Mouse (Mus musculus) forebrain, embryonic 13.5 days (tissue): ENCODE data around the gene Asb7. TPM values are rescaled to one million over a fixed set of nuclear protein-coding genes. Genes with fewer than 3 reads are reported as not detected.

ENCODE experiments used
- ATAC-seq: fragments of 200-750 bp; cut with Nextera tagmentation; 2 replicates; pipeline ENCODE4 v1.8.0; 2017
- H3K27ac ChIP-seq: fragments of 300-500 bp; sonication (generic); 2 replicates; pipeline ENCODE4 v1.5.1; 2015; ENCODE audit warnings: inconsistent platforms, mild to moderate bottlenecking, moderate library complexity
- H3K27me3 ChIP-seq: fragments of 300-500 bp; sonication (generic); 2 replicates; pipeline ENCODE4 v1.6.1; 2015; ENCODE audit warnings: mild to moderate bottlenecking, inconsistent platforms
- H3K36me3 ChIP-seq: fragments of 300-500 bp; sonication (generic); 2 replicates; pipeline ENCODE4 v1.6.1; 2015; ENCODE audit warnings: mild to moderate bottlenecking, inconsistent platforms; ENCODE audit not compliant: poor library complexity, severe bottlenecking
- H3K4me1 ChIP-seq: fragments of 300-500 bp; sonication (generic); 2 replicates; pipeline ENCODE4 v1.6.1; 2015; ENCODE audit warnings: inconsistent platforms
- H3K4me2 ChIP-seq: fragments of 300-500 bp; sonication (generic); 2 replicates; pipeline ENCODE4 v1.6.1; 2015; ENCODE audit warnings: inconsistent platforms, mild to moderate bottlenecking, moderate library complexity
- H3K4me3 ChIP-seq: fragments of 300-500 bp; sonication (generic); 2 replicates; pipeline ENCODE4 v1.5.1; 2015; ENCODE audit warnings: mild to moderate bottlenecking, inconsistent platforms
- H3K9ac ChIP-seq: fragments of 300-500 bp; sonication (generic); 2 replicates; pipeline ENCODE4 v1.6.1; 2015; ENCODE audit warnings: mild to moderate bottlenecking, inconsistent platforms
- H3K9me3 ChIP-seq: fragments of 300-500 bp; sonication (generic); replicated peaks from 2 replicates; pipeline ENCODE4 v1.6.1; 2016; ENCODE audit warnings: inconsistent platforms
- WGBS: fragments of 180-500 bp; shearing (Covaris S2); methylation state at CpG from one replicate; pipeline ENCODE4 v1.1.7; 2015; 5-methylcytosine and 5-hydroxymethylcytosine counted together
- polyA plus RNA-seq: library from polyadenylated mRNA; unstranded; fragments of >200 nt; fragmentation: Nextera tagmentation; extraction: Ambion mirVana; gene quantifications from 2 replicates; pipeline ENCODE4 v1.2.1, GENCODE M21; 2015

Asb7 gene
- polyA plus RNA-seq, 1 experiment from 2014 or later: 16.1 TPM

DNA sequence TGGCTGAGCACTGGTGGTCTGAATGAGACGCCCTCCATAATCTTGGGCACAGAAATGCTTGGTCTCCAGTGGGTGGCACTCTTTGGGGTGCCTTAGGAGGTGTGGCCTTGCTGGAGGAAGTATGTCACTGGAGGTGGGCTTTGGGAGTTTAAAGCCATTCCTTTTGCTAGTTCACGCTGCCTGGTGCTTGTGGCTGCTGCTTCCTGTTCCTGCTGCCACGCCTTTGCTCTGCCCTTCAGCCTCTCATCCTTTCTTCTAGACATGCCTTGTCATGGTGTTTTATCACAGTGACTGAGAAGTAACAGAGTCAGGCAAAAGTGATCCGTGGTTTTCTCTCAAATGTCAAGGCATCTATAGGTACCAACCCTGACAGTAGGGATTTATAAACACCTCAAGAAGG lies 37.2 kb downstream of the Asb7 start:
- Histone ChIP-seq H3K9ac (no peak overlapping the region), H3K9me3 (no peaks in the 10 kb centered on the region), H3K4me2 (no peak overlapping the region), H3K36me3 (peaks cover 40% of the 10 kb centered on the region), H3K27ac (no peak overlapping the region), H3K4me1 (no peaks in the 10 kb centered on the region), H3K27me3 (no peaks in the 10 kb centered on the region), H3K4me3 (no peak overlapping the region)
- WGBS: 90% methylated on average over 4 of the region's 4 CpGs
- no peak for ATAC-seq

DNA sequence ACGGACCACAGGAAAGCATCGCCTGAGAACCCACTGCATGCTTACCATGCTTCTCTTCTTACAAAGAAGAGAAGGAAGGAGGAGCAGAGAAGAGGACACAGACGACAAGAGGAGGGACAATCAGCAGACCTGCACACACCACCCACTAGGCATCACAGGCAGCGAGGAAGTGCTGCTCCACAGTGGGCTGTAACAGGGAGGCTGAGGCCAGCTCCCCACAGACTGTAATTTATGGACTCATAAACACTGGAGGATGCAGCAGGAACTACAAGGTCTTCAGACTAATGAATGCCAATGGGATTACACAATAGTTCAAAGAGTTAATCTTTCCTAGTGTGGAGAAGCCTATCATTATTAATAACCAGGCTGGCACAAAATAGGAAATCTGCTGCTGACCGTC lies 38.5 kb downstream of the Asb7 start:
- H3K27ac ChIP-seq: no peak overlapping the region
- ATAC-seq: no peak
- 83% methylated on average over 5 of the region's 5 CpGs for WGBS
- H3K4me1 ChIP-seq: no peaks in the 10 kb centered on the region
- no peak overlapping the region for H3K4me2 ChIP-seq
- no peak overlapping the region for H3K9ac ChIP-seq
- H3K9me3 ChIP-seq: no peaks in the 10 kb centered on the region
- H3K27me3 ChIP-seq: no peaks in the 10 kb centered on the region
- H3K36me3 ChIP-seq: peaks cover 31% of the 10 kb centered on the region
- H3K4me3 ChIP-seq: no peak overlapping the region

DNA sequence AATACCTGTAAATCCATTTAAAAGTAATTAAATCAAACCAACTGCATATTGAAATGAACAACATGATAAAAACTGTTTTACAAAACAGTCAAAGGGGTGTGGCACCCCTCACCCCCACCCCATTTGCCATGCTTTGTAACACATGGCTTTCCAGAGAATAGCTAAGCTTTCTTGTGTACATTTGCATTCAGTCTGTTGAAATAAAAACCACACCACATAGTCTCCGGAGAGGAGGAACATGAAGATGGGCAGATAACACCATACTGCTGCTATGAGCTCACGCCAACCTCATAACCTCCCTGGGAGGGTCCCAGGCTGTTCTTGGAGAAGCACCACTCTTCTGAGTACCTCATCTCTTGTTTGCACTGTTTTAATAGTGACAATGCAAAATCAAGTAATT lies 40.2 kb downstream of the Asb7 start:
- H3K4me1 ChIP-seq: no peaks in the 10 kb centered on the region
- no peaks in the 10 kb centered on the region for H3K27me3 ChIP-seq
- no peak overlapping the region for H3K9ac ChIP-seq
- H3K4me2 ChIP-seq: no peak overlapping the region
- 96% methylated on average over 2 of the region's 2 CpGs for WGBS
- H3K4me3 ChIP-seq: no peak overlapping the region
- no peak for ATAC-seq
- no peak overlapping the region for H3K27ac ChIP-seq
- H3K9me3 ChIP-seq: no peaks in the 10 kb centered on the region
- H3K36me3 ChIP-seq: peaks cover 23% of the 10 kb centered on the region

DNA sequence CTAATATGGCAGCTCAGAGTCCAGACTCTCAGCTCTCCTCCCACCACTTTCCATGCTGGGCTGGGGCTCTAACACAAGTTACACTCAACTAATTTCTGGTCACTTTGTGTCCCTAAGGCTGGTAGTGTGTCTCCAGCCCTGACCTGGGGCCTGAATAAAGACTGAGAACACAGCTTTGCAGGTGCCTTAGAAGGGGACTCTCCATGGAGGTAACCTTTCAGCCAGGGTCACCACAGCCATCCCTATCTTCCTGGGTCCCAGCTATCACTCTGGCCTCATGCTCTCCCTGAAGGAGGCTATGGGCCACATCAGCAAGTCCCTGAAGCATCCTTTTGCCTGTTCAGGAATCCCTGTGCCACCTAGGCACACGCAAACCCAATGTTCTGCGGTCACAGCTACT lies 43.7 kb downstream of the Asb7 start:
- H3K9me3 ChIP-seq: no peaks in the 10 kb centered on the region
- WGBS: 97% methylated on average over 2 of the region's 2 CpGs
- H3K27me3 ChIP-seq: no peaks in the 10 kb centered on the region
- H3K4me3 ChIP-seq: no peak overlapping the region
- H3K4me2 ChIP-seq: no peak overlapping the region
- ATAC-seq: no peak
- H3K9ac ChIP-seq: no peak overlapping the region
- peaks cover 23% of the 10 kb centered on the region for H3K36me3 ChIP-seq
- H3K27ac ChIP-seq: no peak overlapping the region
- H3K4me1 ChIP-seq: no peaks in the 10 kb centered on the region

DNA sequence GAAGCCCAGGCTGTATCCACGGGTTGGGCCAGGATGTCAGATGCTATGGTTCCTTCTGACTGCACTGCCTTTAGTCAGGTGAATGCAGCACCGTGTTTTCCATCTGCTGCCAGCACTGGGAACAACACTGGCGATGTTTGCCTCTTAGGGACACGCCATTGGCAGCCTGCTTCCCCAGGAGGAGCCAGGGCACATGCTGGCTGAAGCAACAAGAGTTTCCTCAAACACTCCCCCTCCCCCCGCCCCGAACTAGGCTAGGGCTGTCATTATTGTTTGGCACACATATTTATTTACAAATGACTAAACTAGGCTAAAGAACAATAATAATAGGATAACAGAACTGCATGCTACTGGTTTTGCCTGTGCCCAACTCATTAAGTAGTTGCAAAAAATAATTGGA lies 56.0 kb downstream of the Asb7 start:
- Histone ChIP-seq H3K27me3 (no peaks in the 10 kb centered on the region), H3K4me2 (no peak overlapping the region), H3K4me1 (peaks cover 12% of the 10 kb centered on the region), H3K27ac (no peak overlapping the region), H3K36me3 (no peaks in the 10 kb centered on the region), H3K4me3 (no peak overlapping the region), H3K9ac (no peak overlapping the region), H3K9me3 (no peaks in the 10 kb centered on the region)
- WGBS: 69% methylated on average over 6 of the region's 6 CpGs
- ATAC-seq: no peak

DNA sequence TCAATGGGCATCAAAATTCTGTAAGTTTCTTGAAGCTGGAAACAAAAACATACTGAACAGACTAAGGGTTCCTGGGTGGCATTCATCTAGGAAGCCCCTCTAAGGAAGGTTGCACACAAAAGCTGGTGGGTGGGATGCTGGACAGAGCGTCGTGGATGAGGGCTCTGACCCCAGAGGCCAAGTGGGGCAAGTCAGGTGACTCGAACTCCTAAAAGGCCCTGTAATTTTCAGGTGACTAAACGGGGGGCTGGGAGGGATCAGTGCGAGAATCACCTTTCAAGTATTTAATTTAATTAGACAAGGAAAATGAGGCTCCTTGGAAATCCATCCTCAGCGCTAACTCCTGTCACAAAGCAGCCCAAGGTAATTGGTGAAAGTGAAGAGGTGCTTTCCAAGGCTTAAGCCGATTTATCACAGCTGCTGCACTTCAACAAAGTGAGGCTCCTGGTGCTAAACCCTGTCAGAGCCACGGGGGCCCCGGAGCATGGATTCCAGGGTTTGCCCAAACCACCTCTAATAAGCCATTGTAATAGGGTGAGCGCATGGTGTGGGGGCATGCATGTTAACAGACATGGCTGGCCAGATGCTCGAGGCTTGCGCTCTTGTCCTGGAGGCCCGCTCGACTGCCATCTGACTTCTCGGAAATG lies 59.1 kb downstream of the Asb7 start:
- Histone ChIP-seq H3K27ac (no peak overlapping the region), H3K9me3 (peaks cover 5% of the 10 kb centered on the region), H3K4me2 (peak overlapping the region; percentile 22; the same call in 1 of the 2 replicates), H3K27me3 (no peaks in the 10 kb centered on the region), H3K4me3 (no peak overlapping the region), H3K4me1 (peaks cover 12% of the 10 kb centered on the region), H3K9ac (no peak overlapping the region), H3K36me3 (no peaks in the 10 kb centered on the region)
- WGBS: 6% methylated on average over 15 of the region's 15 CpGs
- ATAC-seq: peak; percentile 43; the same call in 1 of the 2 replicates

DNA sequence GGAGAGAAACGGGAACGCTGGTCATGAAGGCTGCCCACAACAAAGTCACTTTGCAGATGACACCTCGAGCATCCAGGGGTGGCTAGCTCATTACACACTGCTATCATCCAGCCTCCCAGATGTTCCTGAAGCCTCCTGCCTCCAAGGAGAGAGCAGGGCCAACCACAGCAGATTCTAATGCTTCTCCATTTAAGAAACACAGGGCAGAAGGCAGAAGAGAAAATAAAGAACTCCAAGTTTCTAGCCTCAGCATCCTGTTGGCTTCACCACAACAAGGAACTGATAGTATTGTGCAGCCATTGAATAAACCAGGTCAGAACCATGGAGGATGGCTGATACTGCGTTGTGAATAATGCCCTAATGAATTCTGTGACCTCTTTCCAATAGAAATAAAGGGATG lies 60.0 kb downstream of the Asb7 start:
- no peak overlapping the region for H3K9ac ChIP-seq
- H3K4me3 ChIP-seq: no peak overlapping the region
- ATAC-seq: no peak
- H3K4me2 ChIP-seq: no peak overlapping the region
- no peak overlapping the region for H3K27ac ChIP-seq
- H3K36me3 ChIP-seq: no peaks in the 10 kb centered on the region
- peaks cover 12% of the 10 kb centered on the region for H3K4me1 ChIP-seq
- H3K27me3 ChIP-seq: no peaks in the 10 kb centered on the region
- H3K9me3 ChIP-seq: peaks cover 5% of the 10 kb centered on the region
- WGBS: 37% methylated on average over 4 of the region's 4 CpGs

DNA sequence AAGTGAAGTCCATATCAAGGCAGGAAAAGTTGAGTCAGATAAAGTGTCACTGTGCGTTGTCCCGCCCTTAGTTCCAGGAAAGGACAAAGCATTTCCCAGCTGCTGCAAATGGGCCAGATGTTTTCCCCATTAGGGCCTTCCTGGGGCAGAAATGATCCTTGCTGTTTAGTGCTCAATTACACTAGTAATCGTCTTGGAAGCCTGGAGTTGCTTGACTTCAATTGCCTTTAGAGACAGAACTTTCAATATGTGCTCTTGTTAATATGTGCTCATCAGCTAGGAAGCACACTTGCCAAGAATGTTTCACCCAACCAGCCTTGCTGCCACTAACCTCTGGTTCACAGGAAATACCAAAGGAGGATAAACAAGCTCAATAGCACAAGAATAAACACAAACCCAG lies 66.0 kb downstream of the Asb7 start:
- Histone ChIP-seq H3K27me3 (no peaks in the 10 kb centered on the region), H3K9me3 (peaks cover 5% of the 10 kb centered on the region), H3K4me1 (no peaks in the 10 kb centered on the region), H3K9ac (no peak overlapping the region), H3K27ac (no peak overlapping the region), H3K4me3 (no peak overlapping the region), H3K4me2 (no peak overlapping the region), H3K36me3 (no peaks in the 10 kb centered on the region)
- WGBS: 70% methylated on average over 3 of the region's 3 CpGs
- no peak for ATAC-seq

DNA sequence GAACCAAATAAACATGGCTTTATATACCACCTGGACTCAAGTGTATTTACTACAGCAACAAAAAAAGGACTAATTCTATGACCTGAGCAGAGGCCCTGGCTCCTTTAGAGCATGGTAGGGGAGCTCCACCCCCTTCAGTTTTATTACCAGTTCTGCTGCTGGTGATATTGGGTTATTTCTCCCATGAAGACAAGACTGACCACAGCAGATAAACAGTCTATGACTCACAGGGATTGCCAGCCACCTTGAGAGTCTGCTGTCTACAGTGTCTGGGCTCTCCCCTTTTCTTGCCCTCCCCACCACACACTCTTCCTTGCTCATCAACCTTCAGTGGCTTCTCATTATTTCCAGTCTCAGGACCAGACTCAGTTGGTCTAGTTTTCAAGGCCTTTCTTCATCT lies 87.5 kb downstream of the Asb7 start:
- Histone ChIP-seq H3K4me1 (no peaks in the 10 kb centered on the region), H3K9ac (no peak overlapping the region), H3K4me3 (no peak overlapping the region), H3K27me3 (no peaks in the 10 kb centered on the region), H3K4me2 (no peak overlapping the region), H3K9me3 (no peaks in the 10 kb centered on the region), H3K36me3 (no peaks in the 10 kb centered on the region), H3K27ac (no peak overlapping the region)
- ATAC-seq: no peak

DNA sequence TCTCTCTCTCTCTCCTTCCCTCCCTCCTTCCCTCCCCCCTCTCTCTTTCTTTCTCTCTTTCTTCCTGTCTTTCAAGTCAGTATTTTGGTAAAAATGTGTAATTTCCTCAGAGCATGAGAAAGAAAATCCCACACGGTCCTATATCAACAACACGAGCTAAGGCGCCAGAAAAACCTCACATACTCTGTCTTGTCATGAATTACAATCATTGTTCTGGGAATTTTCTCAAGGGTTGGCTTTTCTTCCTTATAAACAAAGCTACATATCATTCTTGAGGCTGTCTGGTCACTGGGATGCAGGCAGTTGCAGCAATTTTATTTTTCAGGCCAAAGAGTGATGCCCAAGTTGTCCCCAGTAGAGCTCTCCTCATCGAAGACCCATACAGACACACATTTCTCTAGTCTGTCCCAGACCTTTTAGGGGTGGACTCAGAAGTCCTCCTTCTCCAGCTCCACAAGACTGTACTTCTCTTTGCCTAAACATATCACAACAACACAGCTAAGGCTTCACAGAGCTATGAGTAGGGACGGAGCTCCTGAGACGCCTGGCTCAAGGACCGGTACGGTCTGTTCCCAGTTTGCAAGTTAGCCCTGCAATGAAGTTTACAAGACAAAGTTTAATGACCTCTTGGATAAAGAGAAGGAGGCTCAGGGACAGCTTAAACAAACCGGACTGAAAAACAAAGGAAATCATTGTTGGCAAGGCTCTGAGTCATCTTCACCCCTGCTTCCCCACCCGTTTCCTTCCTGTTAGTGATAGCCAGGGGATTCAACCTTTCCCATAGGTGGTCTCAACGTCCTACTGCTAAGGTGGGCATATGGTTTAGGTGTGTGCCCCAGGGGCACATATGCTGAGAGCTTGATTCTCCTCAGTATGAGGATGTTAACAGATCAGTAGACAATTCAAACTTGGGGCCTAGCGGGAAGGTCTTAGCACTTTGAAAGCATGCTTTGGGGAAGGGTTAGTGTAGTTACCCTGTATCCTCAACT lies 88.5 kb downstream of the Asb7 start:
- no peak overlapping the region for H3K9ac ChIP-seq
- 88% methylated on average over 12 of the region's 12 CpGs for WGBS

DNA sequence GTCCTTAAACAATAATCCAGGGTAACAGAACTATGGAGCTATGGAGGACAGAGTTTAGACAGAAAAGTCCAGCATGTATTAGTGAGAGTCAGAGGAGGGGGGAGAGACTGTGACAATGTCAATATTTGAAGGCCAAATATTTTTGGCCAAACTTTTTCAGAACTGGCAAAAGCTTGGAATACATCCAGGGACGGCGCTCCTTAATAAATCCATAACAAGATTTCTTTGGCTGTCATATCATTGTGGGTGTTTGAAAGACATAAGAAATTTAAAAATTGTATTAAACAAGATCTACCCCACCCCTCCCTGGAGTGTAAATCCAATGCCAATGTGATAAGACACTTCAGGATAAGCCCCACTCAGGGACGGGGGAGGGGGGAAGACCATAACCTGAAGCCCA lies 89.3 kb downstream of the Asb7 start:
- Histone ChIP-seq H3K4me3 (no peak overlapping the region), H3K4me2 (no peak overlapping the region), H3K27me3 (no peaks in the 10 kb centered on the region), H3K9me3 (no peaks in the 10 kb centered on the region), H3K4me1 (no peaks in the 10 kb centered on the region), H3K9ac (no peak overlapping the region), H3K36me3 (no peaks in the 10 kb centered on the region), H3K27ac (no peak overlapping the region)
- WGBS: 87% methylated on average over 3 of the region's 3 CpGs
- ATAC-seq: no peak

More for the DNA sequence above, 88.5 kb downstream of the Asb7 start:
- Histone ChIP-seq H3K36me3 (no peaks in the 10 kb centered on the region), H3K4me1 (no peaks in the 10 kb centered on the region), H3K4me2 (no peak overlapping the region), H3K27ac (no peak overlapping the region), H3K27me3 (no peaks in the 10 kb centered on the region), H3K9me3 (no peaks in the 10 kb centered on the region), H3K4me3 (no peak overlapping the region)
- ATAC-seq: no peak

DNA sequence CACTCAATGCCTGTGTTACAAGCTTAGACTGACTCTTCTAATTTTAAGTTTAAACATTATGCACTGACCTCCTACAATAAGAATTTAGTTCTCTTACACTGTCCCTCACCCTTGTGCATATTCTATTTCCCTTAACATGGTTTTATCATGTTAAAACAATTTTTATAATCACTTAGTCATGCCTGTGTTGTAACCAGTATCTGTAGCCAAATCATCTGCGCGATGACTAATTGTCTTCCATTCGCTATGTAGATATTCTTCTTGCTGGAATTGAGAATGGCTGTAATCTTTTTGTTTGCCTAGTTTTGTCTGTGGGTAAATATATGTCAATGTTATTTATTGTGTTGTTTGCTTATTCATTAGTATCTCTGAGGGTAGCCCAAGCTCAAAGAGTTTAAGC lies 91.5 kb downstream of the Asb7 start:
- Histone ChIP-seq H3K4me3 (no peak overlapping the region), H3K27ac (no peak overlapping the region), H3K4me2 (no peak overlapping the region), H3K4me1 (no peaks in the 10 kb centered on the region), H3K36me3 (no peaks in the 10 kb centered on the region), H3K9ac (no peak overlapping the region), H3K27me3 (no peaks in the 10 kb centered on the region), H3K9me3 (no peaks in the 10 kb centered on the region)
- 94% methylated on average over 3 of the region's 3 CpGs for WGBS
- ATAC-seq: no peak
